Mouse (Mus musculus): ENCODE measurements around the gene Lrrfip2.

DNA sequence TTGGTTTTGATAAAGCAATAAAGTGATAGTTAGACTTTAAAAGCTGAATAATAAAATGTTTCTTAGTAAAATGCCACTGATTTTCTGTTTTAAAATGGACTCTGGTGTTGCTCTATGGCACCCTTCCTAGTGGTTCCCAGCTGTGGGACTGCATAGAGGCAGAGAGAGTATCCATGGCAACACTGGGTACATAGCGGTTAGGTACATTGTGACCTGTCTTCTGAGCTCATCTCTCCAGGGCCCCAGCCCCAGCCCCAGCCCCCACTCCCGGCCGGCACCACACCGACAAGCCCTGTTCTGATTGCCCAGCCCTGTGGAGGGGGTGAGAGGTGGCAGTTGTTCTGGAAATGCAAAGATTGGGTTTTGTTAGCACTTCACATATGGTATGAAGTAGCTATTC lies 67.5 kb downstream of the Lrrfip2 start:
- no peak for TF ChIP-seq CTCF (IDR thresholded peaks at IDR 0.05; ENCODE audit: extremely low read depth, insufficient read length, insufficient replicate concordance, low read depth, low read length)
- no peak for TF ChIP-seq POLR2A (IDR thresholded peaks at IDR 0.05; ENCODE audit: low read depth, low read length)
